In the genomic region with DNA sequence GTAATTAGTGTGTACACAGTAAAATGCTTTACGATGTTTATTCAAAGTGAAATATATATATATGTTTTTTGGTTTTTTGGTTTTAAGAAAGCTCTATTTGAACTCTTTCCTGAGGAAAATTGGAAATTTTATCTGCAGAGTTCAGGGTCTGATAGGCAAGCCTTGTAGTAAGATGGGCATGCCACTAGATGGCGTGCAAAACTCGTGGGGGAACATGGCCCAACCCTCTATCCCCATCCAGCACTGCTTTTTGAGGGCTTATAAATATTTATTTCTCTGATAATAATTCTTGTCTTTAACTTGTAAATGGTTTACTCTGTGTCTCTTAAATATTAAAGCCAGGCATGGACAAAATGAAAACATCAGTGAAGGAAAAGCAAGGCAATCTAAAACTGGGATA, we compare ENCODE assay signal across 9 mouse cellular contexts.
DNase-seq lines count a peak whose midpoint lies in the region; ATAC-seq and TF ChIP-seq lines count a peak whose summit lies in the region.
"Had no signal": no experiment of that assay in that cellular context is flagged by ENCODE, and none has a peak within 500 bp of the region (broad histone marks: within the 10 kb centered on the region; RNA-seq: fewer than 3 reads in every experiment).

No protein-coding gene starts in this region.

- no peaks in the 10 kb centered on the region for H3K9me3 ChIP-seq in midbrain, postnatal 0 days (ENCODE audit: low read length)

- peak; percentile 57 to 62 for DNase-seq in cerebellum, postnatal 10 days
- no peak for DNase-seq in cerebellum, adult 11 months
- DNase-seq in ovary, postnatal 14 days (ENCODE audit: low spot score) = peak; percentile 29
- no peak for DNase-seq in ovary, postnatal 10 days (ENCODE audit: low spot score)
- DNase-seq in forelimb bud, embryonic 11.5 days (ENCODE audit: low read depth, low spot score) = peak; percentile 26
- peak; percentile 23 to 26 for DNase-seq in layer of hippocampus, postnatal 14 days (ENCODE audit: low spot score in 2 of 2)
- DNase-seq in midbrain, postnatal 0 days (ENCODE audit: low spot score) = peak; percentile 2
- DNase-seq in natural killer cell, adult 2 months (ENCODE audit: low spot score in 2 of 2) = no peak

- no peak overlapping the region for H3K27ac ChIP-seq in midbrain, postnatal 0 days (ENCODE audit: low read depth, low read length)

- WGBS in midbrain, postnatal 0 days = 20% methylated on average over 3 of the region's 3 CpGs

- TF ChIP-seq CTCF in midbrain, postnatal 0 days (IDR thresholded peaks at IDR 0.05) = peak; percentile 64

- no peaks in the 10 kb centered on the region for H3K27me3 ChIP-seq in midbrain, postnatal 0 days (ENCODE audit: insufficient read depth, low read length)

- no peak overlapping the region for H3K9ac ChIP-seq in midbrain, postnatal 0 days (replicated peaks; ENCODE audit: low read length, poor library complexity, severe bottlenecking)

- no peak overlapping the region for H3K4me3 ChIP-seq in midbrain, postnatal 0 days (ENCODE audit: low read depth, low read length)

- no peak overlapping the region for H3K4me2 ChIP-seq in midbrain, postnatal 0 days (ENCODE audit: low read depth, low read length, poor library complexity, severe bottlenecking)

- ATAC-seq in midbrain, postnatal 0 days (ENCODE audit: low FRiP score) = no peak

- H3K36me3 ChIP-seq in midbrain, postnatal 0 days (ENCODE audit: insufficient read depth, low read length) = no peaks in the 10 kb centered on the region
- H3K36me3 ChIP-seq: G1E had no signal

- no peaks in the 10 kb centered on the region for H3K4me1 ChIP-seq in midbrain, postnatal 0 days (ENCODE audit: insufficient read depth, low read length)

Comparison
In these comparisons a context has a peak if more than half of its experiments do, and no peak if none do; other contexts are left out.
1. DNase-seq: peak in cerebellum, postnatal 10 days (2 of 2), ovary, postnatal 14 days (single experiment), forelimb bud, embryonic 11.5 days (single experiment), layer of hippocampus, postnatal 14 days (2 of 2) and midbrain, postnatal 0 days (single experiment); none in cerebellum, adult 11 months (single experiment), ovary, postnatal 10 days (single experiment) and natural killer cell, adult 2 months (0 of 2).